Mouse (Mus musculus) embryonic facial prominence, embryonic 10.5 days (tissue): ENCODE measurements around the gene Tdp2. TPM values are rescaled to one million over a fixed set of nuclear protein-coding genes. Genes with fewer than 3 reads are reported as not detected.

Experiments used
- DNase-seq: peaks from one replicate; pipeline ENCODE4 v3.0.0-alpha.2; 2017; ENCODE audit warnings: low spot score
- H3K27ac ChIP-seq: fragments of 300-500 bp; sonication (generic); replicated peaks from 2 replicates; pipeline ENCODE4 v1.5.1; 2016; ENCODE audit warnings: mild to moderate bottlenecking
- H3K27me3 ChIP-seq: fragments of 300-500 bp; sonication (generic); replicated peaks from 2 replicates; pipeline ENCODE4 v1.6.1; 2016; ENCODE audit warnings: low read depth, mild to moderate bottlenecking; ENCODE audit not compliant: poor library complexity, severe bottlenecking
- H3K36me3 ChIP-seq: fragments of 300-500 bp; sonication (generic); replicated peaks from 2 replicates; pipeline ENCODE4 v1.6.1; 2016; ENCODE audit warnings: mild to moderate bottlenecking, moderate library complexity
- H3K4me1 ChIP-seq: fragments of 300-500 bp; sonication (generic); 2 replicates; pipeline ENCODE4 v1.6.1; 2016
- H3K4me3 ChIP-seq: fragments of 300-500 bp; sonication (generic); 2 replicates; pipeline ENCODE4 v1.5.1; 2016; ENCODE audit warnings: mild to moderate bottlenecking, moderate library complexity
- H3K9me3 ChIP-seq: fragments of 300-500 bp; sonication (generic); 2 replicates; pipeline ENCODE4 v1.6.1; 2016; ENCODE audit warnings: mild to moderate bottlenecking
- WGBS: fragments of 180-500 bp; shearing (Covaris S2); methylation state at CpG from one replicate; pipeline ENCODE4 v1.1.7; 2016; 5-methylcytosine and 5-hydroxymethylcytosine counted together
- polyA plus RNA-seq: library from polyadenylated mRNA; unstranded; fragments of >200 nt; fragmentation: Nextera tagmentation; extraction: Ambion mirVana; gene quantifications from 2 replicates; pipeline ENCODE4 v1.2.1, GENCODE M21; 2016

Gene Tdp2
- polyA plus RNA-seq, 1 experiment from 2014 or later: 71.9 TPM

DNA sequence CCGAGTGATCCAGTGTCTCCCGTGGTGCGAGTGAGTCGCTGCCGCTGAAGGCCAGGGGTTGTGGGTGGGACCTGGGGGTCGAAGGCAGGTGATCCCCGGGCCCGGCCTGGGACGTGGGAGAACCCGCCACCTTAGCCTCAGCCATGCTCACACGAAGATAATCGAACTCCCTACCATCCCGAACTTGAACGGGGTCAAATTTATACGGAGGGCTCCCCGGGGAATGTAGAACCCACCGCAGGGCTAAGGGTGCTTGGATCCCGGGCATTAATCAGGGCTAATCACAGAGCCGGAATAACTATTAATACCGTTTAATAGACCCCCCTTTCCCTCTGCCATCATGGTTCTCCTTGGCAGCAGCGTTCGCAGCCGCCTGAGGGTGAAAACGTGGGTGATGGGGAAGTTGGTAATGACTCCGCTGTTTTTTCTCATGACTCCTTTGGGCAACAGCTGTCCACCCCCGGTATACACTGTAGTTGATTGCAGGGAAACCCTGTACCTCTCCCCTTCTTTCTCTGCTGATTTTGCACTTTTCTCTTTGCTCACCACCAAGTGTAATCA is 29.3 kb upstream of the Tdp2 start:
- Histone ChIP-seq H3K4me1 (peaks cover 35% of the 10 kb centered on the region), H3K4me3 (peak overlapping the region; percentile 99), H3K9me3 (no peaks in the 10 kb centered on the region), H3K27ac (peak overlapping the region; percentile 97), H3K27me3 (no peaks in the 10 kb centered on the region), H3K36me3 (peaks cover 26% of the 10 kb centered on the region)
- DNase-seq: peak; percentile 47
- WGBS: under 1% methylated on average over 26 of the region's 26 CpGs

GRCm38 (mm10) chr13:24803196-24803595 is 28.3 kb upstream of the Tdp2 start:
- Histone ChIP-seq H3K36me3 (peaks cover 36% of the 10 kb centered on the region), H3K27ac (no peak overlapping the region), H3K4me1 (peaks cover 35% of the 10 kb centered on the region), H3K4me3 (peak overlapping the region; percentile 99), H3K9me3 (no peaks in the 10 kb centered on the region), H3K27me3 (no peaks in the 10 kb centered on the region)
- WGBS: 47% methylated on average over 2 of the region's 2 CpGs
- no peak for DNase-seq

GRCm38 (mm10) chr13:24806079-24806478 is 25.4 kb upstream of the Tdp2 start:
- Histone ChIP-seq H3K27me3 (no peaks in the 10 kb centered on the region), H3K36me3 (peaks cover 65% of the 10 kb centered on the region), H3K4me3 (no peak overlapping the region), H3K9me3 (no peaks in the 10 kb centered on the region), H3K27ac (no peak overlapping the region), H3K4me1 (peaks cover 28% of the 10 kb centered on the region)
- no peak for DNase-seq

DNA sequence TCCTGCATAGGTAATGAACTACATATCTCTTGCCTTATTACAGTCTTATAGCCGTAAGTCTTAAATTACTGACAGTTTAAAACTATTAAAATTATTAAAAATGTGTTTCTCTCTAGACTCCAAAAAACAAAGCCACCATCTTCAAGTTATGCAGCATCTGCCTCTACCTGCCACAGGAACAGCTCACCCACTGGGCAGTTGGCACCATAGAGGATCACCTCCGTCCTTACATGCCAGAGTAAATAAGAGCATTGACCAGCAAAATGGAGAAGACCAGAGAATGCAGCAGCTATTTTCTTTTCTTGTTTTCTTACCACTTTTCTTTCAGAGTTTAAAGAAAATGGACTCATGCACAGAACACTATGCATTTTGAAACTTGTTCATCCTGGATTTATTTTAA is 19.0 kb upstream of the Tdp2 start:
- Histone ChIP-seq H3K4me3 (no peak overlapping the region), H3K27me3 (no peaks in the 10 kb centered on the region), H3K9me3 (no peaks in the 10 kb centered on the region), H3K4me1 (0 out of 2 replicates have a peak, but pooled peaks cover 5% of the 10 kb centered on the region), H3K36me3 (peaks cover 94% of the 10 kb centered on the region), H3K27ac (no peak overlapping the region)
- 98% methylated on average over 2 of the region's 2 CpGs for WGBS
- DNase-seq: no peak

DNA sequence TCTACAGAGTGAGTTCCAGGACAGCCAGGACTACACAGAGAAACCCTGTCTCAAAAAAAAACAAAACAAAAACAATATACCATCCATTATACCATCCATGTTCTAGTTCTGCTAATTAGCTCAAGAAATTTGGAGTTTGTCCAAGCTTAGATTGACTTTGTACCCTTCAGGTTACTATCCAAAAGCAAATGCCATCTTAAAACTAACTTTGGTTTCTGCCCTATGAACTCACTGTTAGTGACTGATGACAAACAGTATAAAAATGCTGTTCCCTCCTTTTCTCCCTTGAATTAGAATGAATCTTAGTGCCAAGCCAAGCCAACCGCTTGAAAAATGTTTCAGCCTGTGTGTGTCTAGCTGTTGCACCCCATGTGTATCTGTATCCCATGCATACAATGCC is 16.9 kb upstream of the Tdp2 start:
- Histone ChIP-seq H3K4me3 (no peak overlapping the region), H3K4me1 (0 out of 2 replicates have a peak, but pooled peaks cover 5% of the 10 kb centered on the region), H3K27me3 (no peaks in the 10 kb centered on the region), H3K27ac (no peak overlapping the region), H3K36me3 (peaks cover 77% of the 10 kb centered on the region), H3K9me3 (no peaks in the 10 kb centered on the region)
- 72% methylated on average over 1 of the region's 1 CpGs for WGBS
- no peak for DNase-seq

- Histone ChIP-seq H3K4me3 (no peak overlapping the region), H3K36me3 (peaks cover 59% of the 10 kb centered on the region), H3K27me3 (no peaks in the 10 kb centered on the region), H3K4me1 (0 out of 2 replicates have a peak, but pooled peaks cover 5% of the 10 kb centered on the region), H3K27ac (no peak overlapping the region), H3K9me3 (no peaks in the 10 kb centered on the region)
- peak; percentile 25 for DNase-seq
- 71% methylated on average over 4 of the region's 4 CpGs for WGBS
Measured at GRCm38 (mm10) chr13:24816125-24817092, 15.1 kb upstream of the Tdp2 start.

GRCm38 (mm10) chr13:24819931-24820330 is 11.5 kb upstream of the Tdp2 start:
- H3K27me3 ChIP-seq: no peaks in the 10 kb centered on the region
- no peaks in the 10 kb centered on the region for H3K9me3 ChIP-seq
- WGBS: 79% methylated on average over 1 of the region's 1 CpGs
- peaks cover 24% of the 10 kb centered on the region for H3K36me3 ChIP-seq
- H3K4me3 ChIP-seq: no peak overlapping the region
- no peak for DNase-seq
- 0 out of 2 replicates have a peak, but pooled peaks cover 5% of the 10 kb centered on the region for H3K4me1 ChIP-seq
- no peak overlapping the region for H3K27ac ChIP-seq

- 88% methylated on average over 16 of the region's 16 CpGs for WGBS
- no peak for DNase-seq
- Histone ChIP-seq H3K36me3 (peaks cover 4% of the 10 kb centered on the region; the same call in 1 of the 2 replicates), H3K27ac (no peak overlapping the region), H3K9me3 (no peaks in the 10 kb centered on the region), H3K27me3 (no peaks in the 10 kb centered on the region), H3K4me3 (no peak overlapping the region), H3K4me1 (no peaks in the 10 kb centered on the region)
Measured at GRCm38 (mm10) chr13:24822663-24823343, 8.7 kb upstream of the Tdp2 start.

DNA sequence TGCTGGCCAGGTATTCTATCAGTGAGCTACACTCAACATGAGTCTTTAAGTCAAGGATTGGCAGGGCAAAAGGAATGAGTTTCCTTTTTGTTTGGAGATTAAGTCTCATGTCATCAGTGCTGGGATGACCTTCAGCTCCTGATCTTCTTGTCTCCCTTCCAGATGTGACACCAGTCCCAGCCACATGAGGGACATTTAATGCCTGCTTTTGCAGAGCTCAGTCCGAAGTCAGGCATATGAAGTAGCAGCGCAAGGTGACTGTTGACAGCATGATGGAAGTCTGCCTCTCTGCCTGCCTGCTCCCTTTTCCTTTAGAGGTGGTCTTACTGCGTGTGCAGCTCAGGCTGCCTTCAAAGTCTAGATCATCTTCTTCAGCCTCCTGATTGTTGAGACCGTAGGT is 6.8 kb upstream of the Tdp2 start:
- Histone ChIP-seq H3K4me1 (no peaks in the 10 kb centered on the region), H3K4me3 (no peak overlapping the region), H3K27me3 (no peaks in the 10 kb centered on the region), H3K27ac (no peak overlapping the region), H3K9me3 (no peaks in the 10 kb centered on the region), H3K36me3 (no peaks in the 10 kb centered on the region)
- DNase-seq: no peak
- WGBS: 89% methylated on average over 4 of the region's 4 CpGs

DNA sequence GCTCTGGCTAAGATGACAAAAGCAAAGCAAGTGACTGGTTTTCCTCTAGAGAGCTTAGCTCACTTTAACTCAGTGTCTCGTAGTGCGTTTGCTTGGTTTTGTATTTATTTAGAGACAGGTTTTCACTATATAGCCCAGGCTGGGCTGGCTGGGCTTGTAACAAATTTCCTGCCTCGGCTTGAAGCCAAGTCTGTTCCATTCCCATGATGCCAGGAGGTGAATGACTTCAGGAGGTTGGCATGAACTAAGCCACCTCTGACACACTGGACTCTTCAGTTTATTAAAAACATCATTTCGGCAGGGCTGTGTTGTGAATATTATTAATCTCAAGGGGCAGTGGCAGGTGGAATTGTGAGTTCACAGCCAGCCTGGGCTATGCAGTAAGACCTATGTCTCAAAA is 5.9 kb upstream of the Tdp2 start:
- no peak overlapping the region for H3K27ac ChIP-seq
- DNase-seq: no peak
- no peaks in the 10 kb centered on the region for H3K27me3 ChIP-seq
- no peak overlapping the region for H3K4me3 ChIP-seq
- no peaks in the 10 kb centered on the region for H3K36me3 ChIP-seq
- no peaks in the 10 kb centered on the region for H3K9me3 ChIP-seq
- 90% methylated on average over 4 of the region's 4 CpGs for WGBS
- H3K4me1 ChIP-seq: peaks cover 2% of the 10 kb centered on the region; the same call in 1 of the 2 replicates

DNA sequence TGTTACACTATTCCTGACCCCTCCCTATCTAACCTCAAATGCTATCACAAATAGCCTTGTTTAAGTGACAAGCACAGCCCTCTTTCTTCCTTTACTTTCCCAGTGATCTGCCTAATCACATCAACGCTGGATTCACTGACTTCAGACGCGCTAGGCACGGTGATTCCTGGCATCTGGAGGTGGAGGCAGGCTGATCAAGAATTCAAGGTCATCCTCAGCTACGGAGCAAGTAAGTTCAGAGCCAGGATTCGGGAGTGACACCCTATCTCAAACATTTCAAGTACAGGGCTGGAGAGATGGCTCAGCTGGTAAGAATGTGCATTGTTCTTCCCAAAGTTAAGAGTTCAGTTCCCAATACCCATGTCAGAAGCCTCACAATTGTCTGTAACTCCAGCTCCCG is 5.4 kb upstream of the Tdp2 start:
- DNase-seq: no peak
- no peak overlapping the region for H3K4me3 ChIP-seq
- no peaks in the 10 kb centered on the region for H3K9me3 ChIP-seq
- no peak overlapping the region for H3K27ac ChIP-seq
- no peaks in the 10 kb centered on the region for H3K27me3 ChIP-seq
- WGBS: 87% methylated on average over 7 of the region's 7 CpGs
- peaks cover 4% of the 10 kb centered on the region; the same call in 1 of the 2 replicates for H3K4me1 ChIP-seq
- H3K36me3 ChIP-seq: no peaks in the 10 kb centered on the region

GRCm38 (mm10) chr13:24830756-24831352 is 625 bp upstream of the Tdp2 start:
- Histone ChIP-seq H3K27me3 (no peaks in the 10 kb centered on the region), H3K27ac (peak overlapping the region; percentile 96), H3K36me3 (peaks cover 19% of the 10 kb centered on the region), H3K9me3 (no peaks in the 10 kb centered on the region), H3K4me1 (peaks cover 22% of the 10 kb centered on the region), H3K4me3 (peak overlapping the region; percentile 97)
- WGBS: 5% methylated on average over 20 of the region's 20 CpGs
- DNase-seq: peak; percentile 19
